Mouse (Mus musculus): Measurements from ENCODE around the gene Sept6. TPM values are rescaled to one million over a fixed set of nuclear protein-coding genes. Genes with fewer than 3 reads are reported as not detected.
"Not testable (repeated sequence)": the region's sequence is repeated elsewhere in the genome, so short reads cannot be mapped to it uniquely, and the experiment has no call there.

Gene Sept6
- total RNA-seq, 1 experiment from 2014 or later: 66.4 TPM

- no peak for ATAC-seq (replicated peaks; ENCODE audit: low read depth, poor library complexity, severe bottlenecking)
Observed at GRCm38 (mm10) chrX:36972951-36973471, 18.6 kb downstream of the Sept6 start.

- ATAC-seq (replicated peaks; ENCODE audit: low read depth, poor library complexity, severe bottlenecking): no peak
Observed at GRCm38 (mm10) chrX:36971156-36971555, 20.4 kb downstream of the Sept6 start.

- no peak for ATAC-seq (replicated peaks; ENCODE audit: low read depth, poor library complexity, severe bottlenecking)
Observed at GRCm38 (mm10) chrX:36969501-36969900, 22.1 kb downstream of the Sept6 start.

- ATAC-seq (replicated peaks; ENCODE audit: low read depth, poor library complexity, severe bottlenecking): peak; percentile 80
Observed at GRCm38 (mm10) chrX:36956674-36957073, 34.9 kb downstream of the Sept6 start.

GRCm38 (mm10) chrX:36941106-36941505 lies 50.5 kb downstream of the Sept6 start:
- ATAC-seq (replicated peaks; ENCODE audit: low read depth, poor library complexity, severe bottlenecking): no peak

- ATAC-seq (replicated peaks; ENCODE audit: low read depth, poor library complexity, severe bottlenecking): peak; percentile 86
Observed at GRCm38 (mm10) chrX:36939806-36940413, 51.7 kb downstream of the Sept6 start.

- no peak for ATAC-seq (replicated peaks; ENCODE audit: low read depth, poor library complexity, severe bottlenecking)
Observed at GRCm38 (mm10) chrX:36935326-36935966, 56.1 kb downstream of the Sept6 start.

- ATAC-seq (replicated peaks; ENCODE audit: low read depth, poor library complexity, severe bottlenecking): no peak
Observed at GRCm38 (mm10) chrX:36930574-36930973, 61.0 kb downstream of the Sept6 start.

GRCm38 (mm10) chrX:36929694-36930093 lies 61.9 kb downstream of the Sept6 start:
- no peak for ATAC-seq (replicated peaks; ENCODE audit: low read depth, poor library complexity, severe bottlenecking)

GRCm38 (mm10) chrX:36928791-36929190 lies 62.8 kb downstream of the Sept6 start:
- no peak for ATAC-seq (replicated peaks; ENCODE audit: low read depth, poor library complexity, severe bottlenecking)

- ATAC-seq (replicated peaks; ENCODE audit: low read depth, poor library complexity, severe bottlenecking): no peak
Observed at GRCm38 (mm10) chrX:36921346-36921745, 70.2 kb downstream of the Sept6 start.

- no peak for ATAC-seq (replicated peaks; ENCODE audit: low read depth, poor library complexity, severe bottlenecking)
Observed at GRCm38 (mm10) chrX:36917749-36918148, 73.8 kb downstream of the Sept6 start.

GRCm38 (mm10) chrX:36911343-36911742 lies 80.3 kb downstream of the Sept6 start:
- no peak for ATAC-seq (replicated peaks; ENCODE audit: low read depth, poor library complexity, severe bottlenecking)

GRCm38 (mm10) chrX:36906539-36906938 lies 85.1 kb downstream of the Sept6 start:
- 0 out of 2 replicates have a peak, but pooled peaks have one; percentile 26 for ATAC-seq (replicated peaks; ENCODE audit: low read depth, poor library complexity, severe bottlenecking)

- peak; percentile 89 for ATAC-seq (replicated peaks; ENCODE audit: low read depth, poor library complexity, severe bottlenecking)
Observed at GRCm38 (mm10) chrX:36903115-36903768, 88.4 kb downstream of the Sept6 start.

- ATAC-seq (replicated peaks; ENCODE audit: low read depth, poor library complexity, severe bottlenecking): peak; percentile 31; the same call in 1 of the 2 replicates
Observed at GRCm38 (mm10) chrX:36902321-36903114, 89.1 kb downstream of the Sept6 start, which contains the start of gene Nkrf. Gene Nkrf, minus strand, starts transcription at chrX:36902899.

GRCm38 (mm10) chrX:36901655-36902054 lies 89.9 kb downstream of the Sept6 start:
- no peak for ATAC-seq (replicated peaks; ENCODE audit: low read depth, poor library complexity, severe bottlenecking)

GRCm38 (mm10) chrX:36898931-36899330 lies 92.7 kb downstream of the Sept6 start:
- ATAC-seq (replicated peaks; ENCODE audit: low read depth, poor library complexity, severe bottlenecking): not testable (repeated sequence)

- no peak for ATAC-seq (replicated peaks; ENCODE audit: low read depth, poor library complexity, severe bottlenecking)
Observed at GRCm38 (mm10) chrX:36884719-36885118, 106.9 kb downstream of the Sept6 start.

- no peak for ATAC-seq (replicated peaks; ENCODE audit: low read depth, poor library complexity, severe bottlenecking)
Observed at GRCm38 (mm10) chrX:36874704-36875128, 116.9 kb downstream of the Sept6 start.

Measured in common myeloid progenitor, adult 5-6 weeks (primary cell).